Mouse (Mus musculus): ENCODE data around the gene Fkbp5. TPM values are rescaled to one million over a fixed set of nuclear protein-coding genes. Genes with fewer than 3 reads are reported as not detected.
A peak's percentile ranks its signal among the peaks of the same experiment; 100 is the strongest.

Fkbp5 gene
- polyA plus RNA-seq, 1 experiment from 2014 or later = 4.3 TPM

- H3K27me3 ChIP-seq (ENCODE audit: control insufficient read depth, insufficient read depth, low read length) = peaks cover 26% of the 10 kb centered on the region
- H3K4me1 ChIP-seq (ENCODE audit: control insufficient read depth in 2 of 2, insufficient read depth in 2 of 2, low read length in 2 of 2) = peaks cover 3 to 7% of the 10 kb centered on the region in 2 experiments; a peak in 2 of 4 replicates
- H3K36me3 ChIP-seq (ENCODE audit: control insufficient read depth, insufficient read depth, low read length) = no peaks in the 10 kb centered on the region
- H3K9me3 ChIP-seq (ENCODE audit: control insufficient read depth, low read length) = no peaks in the 10 kb centered on the region
- H3K9ac ChIP-seq (ENCODE audit: low read length) = peak overlapping the region; percentile 67
- WGBS = 9% methylated on average over 28 of the region's 28 CpGs
- peak overlapping the region; percentile 95 for H3K4me2 ChIP-seq (ENCODE audit: low read length)
- peak overlapping the region; percentile 61 to 68 for H3K4me3 ChIP-seq (ENCODE audit: control insufficient read depth in 1 of 2, insufficient read depth in 1 of 2, low read depth in 1 of 2, low read length in 2 of 2)
- H3K27ac ChIP-seq (replicated peaks in 1 of 2; ENCODE audit: control insufficient read depth in 1 of 2, insufficient read depth in 1 of 2, low read depth in 2 of 2, low read length in 2 of 2) = 0 out of 4 replicates have a peak overlapping the region, but pooled peaks of 1 of the 2 experiments have one; percentile 56
- ATAC-seq (ENCODE audit: insufficient number of reproducible peaks, insufficient read depth, low FRiP score, low read depth) = no peak
Observed at GRCm38 (mm10) chr17:28523355-28524008, 6.2 kb upstream of the Fkbp5 start.

- Histone ChIP-seq H3K4me2 (ENCODE audit: low read length) (peak overlapping the region; percentile 95), H3K36me3 (ENCODE audit: control insufficient read depth, insufficient read depth, low read length) (no peaks in the 10 kb centered on the region), H3K9me3 (ENCODE audit: control insufficient read depth, low read length) (no peaks in the 10 kb centered on the region), H3K27ac (replicated peaks in 1 of 2; ENCODE audit: control insufficient read depth in 1 of 2, insufficient read depth in 1 of 2, low read depth in 2 of 2, low read length in 2 of 2) (peak overlapping the region; percentile 18 to 56; a peak in 3 of 4 replicates), H3K9ac (ENCODE audit: low read length) (peak overlapping the region; percentile 67), H3K4me3 (ENCODE audit: control insufficient read depth in 1 of 2, insufficient read depth in 1 of 2, low read depth in 1 of 2, low read length in 2 of 2) (peak overlapping the region; percentile 61 to 68), H3K27me3 (ENCODE audit: control insufficient read depth, insufficient read depth, low read length) (peaks cover 27% of the 10 kb centered on the region), H3K4me1 (ENCODE audit: control insufficient read depth in 2 of 2, insufficient read depth in 2 of 2, low read length in 2 of 2) (peaks cover 7 to 9% of the 10 kb centered on the region in 2 experiments; a peak in 3 of 4 replicates)
- under 1% methylated on average over 61 of the region's 66 CpGs for WGBS
- peak; percentile 66 for ATAC-seq (ENCODE audit: insufficient number of reproducible peaks, insufficient read depth, low FRiP score, low read depth)
Observed at GRCm38 (mm10) chr17:28522623-28523354, 5.5 kb upstream of the Fkbp5 start.

- WGBS = 36% methylated on average over 6 of the region's 6 CpGs
- Histone ChIP-seq H3K9me3 (ENCODE audit: control insufficient read depth, low read length) (no peaks in the 10 kb centered on the region), H3K4me3 (ENCODE audit: control insufficient read depth in 1 of 2, insufficient read depth in 1 of 2, low read depth in 1 of 2, low read length in 2 of 2) (no peak overlapping the region; a peak in 1 of 4 replicates), H3K9ac (ENCODE audit: low read length) (no peak overlapping the region), H3K36me3 (ENCODE audit: control insufficient read depth, insufficient read depth, low read length) (no peaks in the 10 kb centered on the region), H3K27ac (replicated peaks in 1 of 2; ENCODE audit: control insufficient read depth in 1 of 2, insufficient read depth in 1 of 2, low read depth in 2 of 2, low read length in 2 of 2) (no peak overlapping the region), H3K4me2 (ENCODE audit: low read length) (peak overlapping the region; percentile 95), H3K27me3 (ENCODE audit: control insufficient read depth, insufficient read depth, low read length) (peaks cover 27% of the 10 kb centered on the region), H3K4me1 (ENCODE audit: control insufficient read depth in 2 of 2, insufficient read depth in 2 of 2, low read length in 2 of 2) (peaks cover 10 to 13% of the 10 kb centered on the region in 2 experiments; a peak in 3 of 4 replicates)
- no peak for ATAC-seq (ENCODE audit: insufficient number of reproducible peaks, insufficient read depth, low FRiP score, low read depth)
Observed at GRCm38 (mm10) chr17:28521920-28522319, 4.6 kb upstream of the Fkbp5 start.

GRCm38 (mm10) chr17:28521071-28521726, 3.9 kb upstream of the Fkbp5 start:
- no peak overlapping the region for H3K27ac ChIP-seq (replicated peaks in 1 of 2; ENCODE audit: control insufficient read depth in 1 of 2, insufficient read depth in 1 of 2, low read depth in 2 of 2, low read length in 2 of 2)
- WGBS = 59% methylated on average over 5 of the region's 5 CpGs

GRCm38 (mm10) chr17:28520561-28520960, 3.2 kb upstream of the Fkbp5 start:
- peaks cover 27% of the 10 kb centered on the region for H3K27me3 ChIP-seq (ENCODE audit: control insufficient read depth, insufficient read depth, low read length)
- no peak overlapping the region for H3K9ac ChIP-seq (ENCODE audit: low read length)
- no peaks in the 10 kb centered on the region for H3K9me3 ChIP-seq (ENCODE audit: control insufficient read depth, low read length)
- no peak for ATAC-seq (ENCODE audit: insufficient number of reproducible peaks, insufficient read depth, low FRiP score, low read depth)
- no peak overlapping the region for H3K4me3 ChIP-seq (ENCODE audit: control insufficient read depth in 1 of 2, insufficient read depth in 1 of 2, low read depth in 1 of 2, low read length in 2 of 2)
- no peaks in the 10 kb centered on the region for H3K36me3 ChIP-seq (ENCODE audit: control insufficient read depth, insufficient read depth, low read length)
- no peak overlapping the region for H3K27ac ChIP-seq (replicated peaks in 1 of 2; ENCODE audit: control insufficient read depth in 1 of 2, insufficient read depth in 1 of 2, low read depth in 2 of 2, low read length in 2 of 2)
- WGBS = 55% methylated on average over 4 of the region's 4 CpGs
- peaks cover 12 to 13% of the 10 kb centered on the region in 2 experiments; a peak in 3 of 4 replicates for H3K4me1 ChIP-seq (ENCODE audit: control insufficient read depth in 2 of 2, insufficient read depth in 2 of 2, low read length in 2 of 2)
- no peak overlapping the region for H3K4me2 ChIP-seq (ENCODE audit: low read length)

More at GRCm38 (mm10) chr17:28521071-28521726, 3.9 kb upstream of the Fkbp5 start:
- Histone ChIP-seq H3K4me2 (ENCODE audit: low read length) (no peak overlapping the region), H3K9me3 (ENCODE audit: control insufficient read depth, low read length) (no peaks in the 10 kb centered on the region), H3K9ac (ENCODE audit: low read length) (no peak overlapping the region), H3K4me1 (ENCODE audit: control insufficient read depth in 2 of 2, insufficient read depth in 2 of 2, low read length in 2 of 2) (peaks cover 10 to 13% of the 10 kb centered on the region in 2 experiments; a peak in 3 of 4 replicates), H3K27me3 (ENCODE audit: control insufficient read depth, insufficient read depth, low read length) (peaks cover 27% of the 10 kb centered on the region), H3K36me3 (ENCODE audit: control insufficient read depth, insufficient read depth, low read length) (no peaks in the 10 kb centered on the region), H3K4me3 (ENCODE audit: control insufficient read depth in 1 of 2, insufficient read depth in 1 of 2, low read depth in 1 of 2, low read length in 2 of 2) (no peak overlapping the region)
- no peak for ATAC-seq (ENCODE audit: insufficient number of reproducible peaks, insufficient read depth, low FRiP score, low read depth)

- no peak for ATAC-seq (ENCODE audit: insufficient number of reproducible peaks, insufficient read depth, low FRiP score, low read depth)
- H3K9ac ChIP-seq (ENCODE audit: low read length) = no peak overlapping the region
- H3K4me3 ChIP-seq (ENCODE audit: control insufficient read depth in 1 of 2, insufficient read depth in 1 of 2, low read depth in 1 of 2, low read length in 2 of 2) = no peak overlapping the region
- peaks cover 27% of the 10 kb centered on the region for H3K27me3 ChIP-seq (ENCODE audit: control insufficient read depth, insufficient read depth, low read length)
- H3K4me1 ChIP-seq (ENCODE audit: control insufficient read depth in 2 of 2, insufficient read depth in 2 of 2, low read length in 2 of 2) = peaks cover 12 to 13% of the 10 kb centered on the region in 2 experiments; a peak in 3 of 4 replicates
- no peaks in the 10 kb centered on the region for H3K36me3 ChIP-seq (ENCODE audit: control insufficient read depth, insufficient read depth, low read length)
- H3K9me3 ChIP-seq (ENCODE audit: control insufficient read depth, low read length) = no peaks in the 10 kb centered on the region
- H3K4me2 ChIP-seq (ENCODE audit: low read length) = no peak overlapping the region
- H3K27ac ChIP-seq (replicated peaks in 1 of 2; ENCODE audit: control insufficient read depth in 1 of 2, insufficient read depth in 1 of 2, low read depth in 2 of 2, low read length in 2 of 2) = no peak overlapping the region
- 87% methylated on average over 3 of the region's 3 CpGs for WGBS
Observed at GRCm38 (mm10) chr17:28519827-28520226, 2.5 kb upstream of the Fkbp5 start.

GRCm38 (mm10) chr17:28518615-28519071, 1.3 kb upstream of the Fkbp5 start:
- WGBS = 41% methylated on average over 8 of the region's 8 CpGs
- peaks cover 12 to 13% of the 10 kb centered on the region in 2 experiments; a peak in 3 of 4 replicates for H3K4me1 ChIP-seq (ENCODE audit: control insufficient read depth in 2 of 2, insufficient read depth in 2 of 2, low read length in 2 of 2)
- no peak for ATAC-seq (ENCODE audit: insufficient number of reproducible peaks, insufficient read depth, low FRiP score, low read depth)
- H3K27ac ChIP-seq (replicated peaks in 1 of 2; ENCODE audit: control insufficient read depth in 1 of 2, insufficient read depth in 1 of 2, low read depth in 2 of 2, low read length in 2 of 2) = no peak overlapping the region
- no peaks in the 10 kb centered on the region for H3K36me3 ChIP-seq (ENCODE audit: control insufficient read depth, insufficient read depth, low read length)
- peak overlapping the region; percentile 89 for H3K4me2 ChIP-seq (ENCODE audit: low read length)
- peaks cover 27% of the 10 kb centered on the region for H3K27me3 ChIP-seq (ENCODE audit: control insufficient read depth, insufficient read depth, low read length)
- H3K9me3 ChIP-seq (ENCODE audit: control insufficient read depth, low read length) = no peaks in the 10 kb centered on the region
- H3K4me3 ChIP-seq (ENCODE audit: control insufficient read depth in 1 of 2, insufficient read depth in 1 of 2, low read depth in 1 of 2, low read length in 2 of 2) = peak overlapping the region; percentile 40 to 44; a peak in 2 of 4 replicates
- peak overlapping the region; percentile 63; the same call in 1 of the 2 replicates for H3K9ac ChIP-seq (ENCODE audit: low read length)
